Mouse (Mus musculus): Measurements from ENCODE around the gene Gm3138. TPM values are rescaled to one million over a fixed set of nuclear protein-coding genes. Genes with fewer than 3 reads are reported as not detected.
"Not testable (repeated sequence)": the region's sequence is repeated elsewhere in the genome, so short reads cannot be mapped to it uniquely, and the experiment has no call there.

Gm3138 gene
- not detected in 2 replicates for polyA plus RNA-seq (2015; fragmentation: Nextera tagmentation; extraction: Ambion mirVana)

GRCm38 (mm10) chr14:4249331-4249730, at the start of gene Gm3138:
Gene Gm3138, plus strand, starts transcription at chr14:4249631.
- H3K27me3 ChIP-seq (ENCODE audit: insufficient read depth, low read length); DNase-seq; H3K9me3 ChIP-seq (ENCODE audit: low read length); ATAC-seq; H3K4me1 ChIP-seq (ENCODE audit: insufficient read depth); H3K27ac ChIP-seq (ENCODE audit: low read depth); H3K4me3 ChIP-seq (ENCODE audit: low read depth, low read length); H3K4me2 ChIP-seq (ENCODE audit: low read depth, low read length); H3K36me3 ChIP-seq (replicated peaks; ENCODE audit: insufficient read depth, low read length); H3K9ac ChIP-seq (replicated peaks): not testable (repeated sequence)
- no CpG with 5 or more reads among the region's 2 CpGs for WGBS (ENCODE audit: insufficient replicate concordance)

GRCm38 (mm10) chr14:4269238-4269950, 20.0 kb downstream of the Gm3138 start:
- not testable (repeated sequence) for H3K9ac ChIP-seq (replicated peaks); DNase-seq; H3K36me3 ChIP-seq (replicated peaks; ENCODE audit: insufficient read depth, low read length); H3K27me3 ChIP-seq (ENCODE audit: insufficient read depth, low read length); H3K4me3 ChIP-seq (ENCODE audit: low read depth, low read length); ATAC-seq; H3K4me1 ChIP-seq (ENCODE audit: insufficient read depth); H3K9me3 ChIP-seq (ENCODE audit: low read length); H3K27ac ChIP-seq (ENCODE audit: low read depth); H3K4me2 ChIP-seq (ENCODE audit: low read depth, low read length)
- WGBS (ENCODE audit: insufficient replicate concordance), result 52% methylated on average over 2 of the region's 2 CpGs

GRCm38 (mm10) chr14:4279828-4280227, 30.4 kb downstream of the Gm3138 start:
- H3K9ac ChIP-seq (replicated peaks); H3K9me3 ChIP-seq (ENCODE audit: low read length); H3K27ac ChIP-seq (ENCODE audit: low read depth); ATAC-seq; H3K4me1 ChIP-seq (ENCODE audit: insufficient read depth); H3K27me3 ChIP-seq (ENCODE audit: insufficient read depth, low read length); H3K4me2 ChIP-seq (ENCODE audit: low read depth, low read length); DNase-seq; H3K36me3 ChIP-seq (replicated peaks; ENCODE audit: insufficient read depth, low read length); H3K4me3 ChIP-seq (ENCODE audit: low read depth, low read length): not testable (repeated sequence)
- 75% methylated on average over 2 of the region's 3 CpGs for WGBS (ENCODE audit: insufficient replicate concordance)

Other genes with a start within 250 kb of the Gm3138 start
- not detected in 2 replicates for gene Gm5796, start 225.7 kb upstream of the Gm3138 start, polyA plus RNA-seq (2015; fragmentation: Nextera tagmentation; extraction: Ambion mirVana)
- gene Gm3115, start 165.5 kb upstream of the Gm3138 start, polyA plus RNA-seq (2015; fragmentation: Nextera tagmentation; extraction: Ambion mirVana), result not detected in 2 replicates
- gene Gm8108, start 139.1 kb upstream of the Gm3138 start, polyA plus RNA-seq (2015; fragmentation: Nextera tagmentation; extraction: Ambion mirVana), result not detected in 2 replicates
- gene Gm3127, start 84.6 kb upstream of the Gm3138 start, polyA plus RNA-seq (2015; fragmentation: Nextera tagmentation; extraction: Ambion mirVana), result not detected in 2 replicates
- not detected in 2 replicates for gene Gm2974, start 67.1 kb upstream of the Gm3138 start, polyA plus RNA-seq (2015; fragmentation: Nextera tagmentation; extraction: Ambion mirVana)
- not detected in 2 replicates for gene Gm3149, start 67.7 kb downstream of the Gm3138 start, polyA plus RNA-seq (2015; fragmentation: Nextera tagmentation; extraction: Ambion mirVana)
- not detected in 2 replicates for gene 2610042L04Rik, start 85.1 kb downstream of the Gm3138 start, polyA plus RNA-seq (2015; fragmentation: Nextera tagmentation; extraction: Ambion mirVana)
- gene Gm3159, start 147.9 kb downstream of the Gm3138 start, polyA plus RNA-seq (2015; fragmentation: Nextera tagmentation; extraction: Ambion mirVana), result not detected in 2 replicates
- not detected in 2 replicates for gene Gm3164, start 165.8 kb downstream of the Gm3138 start, polyA plus RNA-seq (2015; fragmentation: Nextera tagmentation; extraction: Ambion mirVana)
- not detected in 2 replicates for gene Gm3173, start 181.4 kb downstream of the Gm3138 start, polyA plus RNA-seq (2015; fragmentation: Nextera tagmentation; extraction: Ambion mirVana)
- not detected in 2 replicates for gene Gm3182, start 232.1 kb downstream of the Gm3138 start, polyA plus RNA-seq (2015; fragmentation: Nextera tagmentation; extraction: Ambion mirVana)

All from liver, postnatal 0 days (tissue).